Mouse (Mus musculus) neural tube, embryonic 14.5 days (tissue): Measurements from ENCODE around the gene Wsb2. TPM values are rescaled to one million over a fixed set of nuclear protein-coding genes. Genes with fewer than 3 reads are reported as not detected.

Source experiments
- ATAC-seq: fragments of 200-750 bp; cut with Nextera tagmentation; 2 replicates; pipeline ENCODE4 v1.8.0; 2017; ENCODE audit warnings: low read depth, mild to moderate bottlenecking, moderate TSS enrichment, moderate library complexity
- H3K27ac ChIP-seq: fragments of 300-500 bp; sonication (generic); 2 replicates; pipeline ENCODE4 v1.5.1; 2014; ENCODE audit warnings: low read depth, mild to moderate bottlenecking, control low read depth, low read length, moderate library complexity, mixed read lengths
- H3K27me3 ChIP-seq: fragments of 300-500 bp; sonication (generic); 2 replicates; pipeline ENCODE4 v1.6.1; 2014; ENCODE audit warnings: low read length; ENCODE audit not compliant: control insufficient read depth, insufficient read depth
- H3K36me3 ChIP-seq: fragments of 300-500 bp; sonication (generic); 2 replicates; pipeline ENCODE4 v1.6.1; 2014; ENCODE audit warnings: low read length, mixed read lengths; ENCODE audit not compliant: control insufficient read depth, insufficient read depth
- H3K4me1 ChIP-seq: fragments of 300-500 bp; sonication (generic); 2 replicates; pipeline ENCODE4 v1.6.1; 2014; ENCODE audit warnings: low read length; ENCODE audit not compliant: control insufficient read depth, insufficient read depth
- H3K4me2 ChIP-seq: fragments of 300-500 bp; sonication (generic); 2 replicates; pipeline ENCODE4 v1.6.1; 2014; ENCODE audit warnings: mild to moderate bottlenecking, low read depth, low read length, control low read depth
- H3K4me3 ChIP-seq: fragments of 300-500 bp; sonication (generic); 2 replicates; pipeline ENCODE4 v1.5.1; 2014; ENCODE audit warnings: low read depth, low read length, control low read depth, mixed read lengths
- H3K9ac ChIP-seq: fragments of 300-500 bp; sonication (generic); replicated peaks from 2 replicates; pipeline ENCODE4 v1.6.1; 2014; ENCODE audit warnings: low read depth, mild to moderate bottlenecking, control low read depth, low read length, mixed read lengths
- H3K9me3 ChIP-seq: fragments of 300-500 bp; sonication (generic); 2 replicates; pipeline ENCODE4 v1.6.1; 2016; ENCODE audit warnings: low read length; ENCODE audit not compliant: control insufficient read depth
- WGBS: fragments of 180-500 bp; shearing (Covaris S2); extraction: QIAGEN DNeasy Blood & Tissue Kit; methylation state at CpG from one replicate; pipeline ENCODE4 v1.1.7; 2014; 5-methylcytosine and 5-hydroxymethylcytosine counted together
- polyA plus RNA-seq: library from polyadenylated mRNA; unstranded; fragments of >200 nt; fragmentation: Nextera tagmentation; extraction: Ambion mirVana; gene quantifications from 2 replicates; pipeline ENCODE4 v1.2.1, GENCODE M21; 2014

Gene Wsb2
- 281 and 293 TPM in 2 replicates for polyA plus RNA-seq

GRCm38 (mm10) chr5:117357129-117357477 lies at the start of gene Wsb2:
Gene Wsb2 (plus strand): TSS chr5:117357304.
- peaks cover 25% of the 10 kb centered on the region for H3K4me1 ChIP-seq
- peak within 1 kb of the TSS; percentile 89 for H3K27ac ChIP-seq
- peak within 1 kb of the TSS; percentile 66 for H3K4me2 ChIP-seq
- peak; percentile 78 for ATAC-seq
- whole genome bisulfite sequencing, result 0% methylated on average over 1 of the region's 54 CpGs
- no peaks in the 10 kb centered on the region for H3K27me3 ChIP-seq
- peak within 1 kb of the TSS; percentile 95 for H3K9ac ChIP-seq
- no peaks in the 10 kb centered on the region for H3K9me3 ChIP-seq
- H3K36me3 ChIP-seq, result no peaks in the 10 kb centered on the region
- H3K4me3 ChIP-seq, result peak within 1 kb of the TSS; percentile 97

DNA sequence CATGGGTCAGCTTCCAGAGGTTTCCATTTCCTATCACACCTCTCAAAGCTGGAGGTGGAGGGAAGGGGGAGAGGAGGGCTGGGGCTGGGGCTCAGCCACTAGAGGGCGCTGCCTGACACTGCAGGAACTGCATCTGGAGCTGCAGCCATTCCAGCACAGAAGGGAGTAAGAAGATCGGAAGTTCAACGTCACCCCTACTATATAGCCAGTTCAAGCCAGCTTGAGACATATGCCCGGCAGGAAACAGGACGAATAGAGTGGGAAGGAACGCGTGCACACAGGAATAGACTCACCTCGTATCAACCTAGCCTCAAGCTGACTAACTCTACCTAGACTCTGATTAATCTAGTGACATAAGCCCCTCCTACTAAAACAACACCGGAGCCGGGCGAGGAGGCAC lies 49.4 kb upstream of the Wsb2 start:
- H3K27me3 ChIP-seq, result no peaks in the 10 kb centered on the region
- H3K36me3 ChIP-seq, result no peaks in the 10 kb centered on the region
- H3K9ac ChIP-seq, result no peak overlapping the region
- H3K4me3 ChIP-seq, result no peak overlapping the region
- no peak for ATAC-seq
- H3K4me1 ChIP-seq, result no peaks in the 10 kb centered on the region
- no peak overlapping the region for H3K4me2 ChIP-seq
- no peak overlapping the region for H3K27ac ChIP-seq
- 34% methylated on average over 11 of the region's 11 CpGs for WGBS
- no peaks in the 10 kb centered on the region for H3K9me3 ChIP-seq

DNA sequence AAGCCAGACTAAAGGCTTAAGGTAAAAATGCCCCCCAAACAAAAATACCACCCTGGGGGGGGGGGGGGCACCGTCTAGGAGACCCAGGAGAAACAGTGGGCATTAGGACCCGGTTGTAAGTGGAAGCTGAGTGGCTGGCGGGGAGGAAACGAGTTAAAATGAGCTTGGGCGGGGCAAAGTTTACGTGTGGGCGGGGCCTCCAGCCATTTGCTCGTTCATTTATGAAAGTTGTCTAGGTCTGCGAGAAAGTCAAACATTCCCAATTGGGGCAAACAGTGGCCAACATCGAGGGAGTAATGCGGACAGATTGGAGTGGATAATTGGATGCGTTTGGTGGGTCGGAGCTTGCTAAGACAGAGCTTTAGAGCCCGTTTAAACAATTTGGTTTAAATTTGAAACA lies 43.7 kb upstream of the Wsb2 start:
- H3K36me3 ChIP-seq, result no peaks in the 10 kb centered on the region
- 0 out of 2 replicates have a peak overlapping the region, but pooled peaks have one; percentile 8 for H3K4me2 ChIP-seq
- no peaks in the 10 kb centered on the region for H3K9me3 ChIP-seq
- H3K27me3 ChIP-seq, result no peaks in the 10 kb centered on the region
- ATAC-seq, result no peak
- H3K27ac ChIP-seq, result no peak overlapping the region
- no peaks in the 10 kb centered on the region for H3K4me1 ChIP-seq
- H3K4me3 ChIP-seq, result no peak overlapping the region
- no peak overlapping the region for H3K9ac ChIP-seq
- 27% methylated on average over 14 of the region's 14 CpGs for WGBS

DNA sequence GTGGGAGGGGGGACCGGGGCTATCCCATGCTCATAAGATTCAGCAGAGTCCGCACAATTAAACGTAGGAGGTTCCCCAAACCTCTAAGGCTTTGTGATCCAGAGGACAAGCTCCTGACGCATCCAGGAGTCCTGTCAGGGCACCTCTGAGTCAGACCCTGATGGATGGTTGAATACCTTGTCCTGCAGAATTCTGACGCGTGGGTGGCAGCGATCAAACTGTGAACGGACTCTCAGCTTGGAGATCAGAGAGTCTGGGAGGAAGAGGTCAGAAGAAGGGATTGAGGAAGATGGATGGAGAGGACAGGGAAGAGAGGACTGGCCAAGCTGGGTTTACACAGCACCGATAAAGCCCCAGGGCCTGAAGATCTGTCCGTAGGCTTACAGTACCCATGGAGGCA lies 43.2 kb upstream of the Wsb2 start:
- H3K4me3 ChIP-seq, result no peak overlapping the region
- no peaks in the 10 kb centered on the region for H3K9me3 ChIP-seq
- 0 out of 2 replicates have a peak overlapping the region, but pooled peaks have one; percentile 8 for H3K4me2 ChIP-seq
- ATAC-seq, result no peak
- no peaks in the 10 kb centered on the region for H3K4me1 ChIP-seq
- no peak overlapping the region; the same call in 1 of the 2 replicates for H3K9ac ChIP-seq
- no peaks in the 10 kb centered on the region for H3K27me3 ChIP-seq
- 47% methylated on average over 10 of the region's 10 CpGs for WGBS
- no peak overlapping the region for H3K27ac ChIP-seq
- no peaks in the 10 kb centered on the region for H3K36me3 ChIP-seq

DNA sequence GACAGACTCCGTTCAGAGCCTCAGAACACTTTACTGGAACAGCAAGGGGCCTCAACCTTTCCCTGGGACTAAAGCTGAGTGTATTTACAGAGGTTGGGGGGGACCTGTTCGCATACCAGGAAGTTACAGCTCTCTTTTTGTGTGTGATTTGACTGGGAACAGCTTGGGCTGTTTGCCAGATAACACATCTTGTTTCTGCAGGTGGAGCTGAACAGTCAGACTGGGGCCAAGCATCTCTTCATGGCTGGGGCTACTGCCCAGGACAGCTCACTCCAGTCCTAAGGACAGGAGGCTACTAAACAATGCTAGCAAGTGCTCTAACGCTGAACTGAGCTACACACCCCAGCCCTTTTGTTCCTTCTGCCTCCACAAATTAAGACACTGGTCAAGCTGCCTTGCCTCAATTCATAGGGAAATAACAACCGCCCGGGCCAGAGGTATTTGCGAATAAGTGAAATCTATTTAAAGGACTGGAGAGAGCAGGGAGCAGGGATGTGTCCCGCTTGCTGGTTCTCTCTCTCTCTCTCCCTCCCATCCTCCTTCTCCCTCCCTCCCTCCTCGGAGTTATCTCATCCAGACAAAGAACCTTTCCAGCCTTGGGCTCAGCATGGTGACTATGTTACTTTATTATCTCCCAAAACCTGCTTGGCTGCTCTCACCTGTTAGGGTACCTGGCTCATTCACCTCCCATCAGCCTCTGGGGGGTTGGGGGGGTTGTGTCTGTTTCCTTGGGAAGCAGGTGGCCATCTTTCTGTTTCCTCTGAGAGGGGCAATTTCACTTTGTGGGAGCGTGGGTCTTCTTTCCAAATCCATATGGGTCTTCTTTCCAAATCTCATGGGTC lies 42.3 kb upstream of the Wsb2 start:
- Histone ChIP-seq H3K27ac (no peak overlapping the region), H3K4me3 (no peak overlapping the region), H3K4me1 (peaks cover 2% of the 10 kb centered on the region; the same call in 1 of the 2 replicates), H3K9me3 (no peaks in the 10 kb centered on the region), H3K36me3 (no peaks in the 10 kb centered on the region), H3K9ac (no peak overlapping the region), H3K27me3 (no peaks in the 10 kb centered on the region), H3K4me2 (no peak overlapping the region)
- no peak for ATAC-seq
- WGBS, result 14% methylated on average over 9 of the region's 9 CpGs

GRCm38 (mm10) chr5:117318741-117319629 lies 38.1 kb upstream of the Wsb2 start, which contains the start of gene Vsig10:
Gene Vsig10 (plus strand): TSS chr5:117319083.
- Histone ChIP-seq H3K4me2 (peak within 1 kb of the TSS; percentile 99), H3K4me1 (peaks cover 3% of the 10 kb centered on the region; the same call in 1 of the 2 replicates), H3K4me3 (peak within 1 kb of the TSS; percentile 66), H3K27me3 (0 out of 2 replicates have a peak, but pooled peaks cover 4% of the 10 kb centered on the region), H3K9ac (peak within 1 kb of the TSS; percentile 72), H3K27ac (no peak within 1 kb of the TSS), H3K9me3 (no peaks in the 10 kb centered on the region), H3K36me3 (no peaks in the 10 kb centered on the region)
- ATAC-seq, result peak; percentile 79
- under 1% methylated on average over 67 of the region's 81 CpGs for WGBS

GRCm38 (mm10) chr5:117323751-117324150 lies 33.4 kb upstream of the Wsb2 start:
- no peak for ATAC-seq
- no peak overlapping the region for H3K4me3 ChIP-seq
- H3K36me3 ChIP-seq, result no peaks in the 10 kb centered on the region
- WGBS, result 84% methylated on average over 9 of the region's 9 CpGs
- H3K27me3 ChIP-seq, result 0 out of 2 replicates have a peak, but pooled peaks cover 4% of the 10 kb centered on the region
- H3K27ac ChIP-seq, result no peak overlapping the region
- H3K4me1 ChIP-seq, result peaks cover 3% of the 10 kb centered on the region; the same call in 1 of the 2 replicates
- no peaks in the 10 kb centered on the region for H3K9me3 ChIP-seq
- H3K4me2 ChIP-seq, result no peak overlapping the region
- no peak overlapping the region for H3K9ac ChIP-seq

DNA sequence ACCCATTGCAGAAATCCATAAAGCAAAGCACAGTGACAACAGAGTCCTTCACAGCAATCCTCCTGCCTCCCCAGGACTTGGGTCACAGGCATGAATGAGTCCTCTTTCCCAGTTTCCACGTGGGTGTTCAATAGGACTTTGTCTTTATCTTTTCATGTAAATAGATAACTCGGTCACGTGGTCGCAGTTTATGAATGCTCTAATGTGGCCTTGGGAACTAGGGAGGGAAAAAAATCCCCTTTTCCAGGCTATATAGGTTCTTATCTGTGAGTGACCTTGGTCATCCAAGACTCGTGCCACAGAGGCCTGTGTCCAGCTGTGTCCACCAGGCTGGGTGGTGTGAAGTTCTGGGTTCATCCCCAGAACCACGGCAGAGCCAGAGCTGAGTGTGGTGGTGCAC lies 30.7 kb upstream of the Wsb2 start:
- H3K27ac ChIP-seq, result no peak overlapping the region
- H3K36me3 ChIP-seq, result no peaks in the 10 kb centered on the region
- H3K4me3 ChIP-seq, result no peak overlapping the region
- H3K4me2 ChIP-seq, result no peak overlapping the region
- H3K27me3 ChIP-seq, result no peaks in the 10 kb centered on the region
- H3K4me1 ChIP-seq, result no peaks in the 10 kb centered on the region
- H3K9me3 ChIP-seq, result no peaks in the 10 kb centered on the region
- no peak for ATAC-seq
- H3K9ac ChIP-seq, result no peak overlapping the region
- 81% methylated on average over 6 of the region's 6 CpGs for WGBS
